Comparison of ENCODE assay signal across 31 mouse cellular contexts in genomic region chr15:103157585-103157984, GRCm38 (mm10). TPM values are rescaled to one million over a fixed set of nuclear protein-coding genes. Genes with fewer than 3 reads are reported as not detected.
DNase-seq lines count a peak whose midpoint lies in the region; TF ChIP-seq lines count a peak whose summit lies in the region.
"Had no signal": no experiment of that assay in that cellular context is flagged by ENCODE, and none has a peak within 500 bp of the region (broad histone marks: within the 10 kb centered on the region; RNA-seq: fewer than 3 reads in every experiment).

No protein-coding gene starts in this region.

- intact Hi-C loops in gastrocnemius, adult 2 months (cut with DNase I), result no loop called here

- H3K4me1 ChIP-seq in testis, adult 2 months (ENCODE audit: control insufficient read depth, insufficient read depth, low read length), result peaks cover 20% of the 10 kb centered on the region
- peaks cover 30% of the 10 kb centered on the region for H3K4me1 ChIP-seq in hindbrain, embryonic 10.5 days (replicated peaks)

- no peaks in the 10 kb centered on the region for H3K9me3 ChIP-seq in hindbrain, embryonic 10.5 days
- H3K9me3 ChIP-seq: embryonic facial prominence, embryonic 13.5 days; G1E; heart, embryonic 10.5 days; heart, embryonic 15.5 days; hindbrain, embryonic 12.5 days; intestine, embryonic 15.5 days; liver, embryonic 12.5 days; midbrain, embryonic 12.5 days; neural tube, embryonic 12.5 days; stomach, embryonic 15.5 days had no signal

- no peak for TF ChIP-seq POLR2A in testis, adult 2 months (IDR thresholded peaks at IDR 0.05; ENCODE audit: control insufficient read depth, low read depth, low read length)

- H3K27ac ChIP-seq in gastrocnemius, adult 2 months, result no peak overlapping the region
- H3K27ac ChIP-seq in testis, adult 2 months (ENCODE audit: control insufficient read depth, insufficient read depth, low read depth, low read length), result no peak overlapping the region
- H3K27ac ChIP-seq in hindbrain, embryonic 10.5 days, result no peak overlapping the region
- H3K27ac ChIP-seq: embryonic facial prominence, embryonic 13.5 days; heart, embryonic 10.5 days; heart, embryonic 15.5 days; hindbrain, postnatal 0 days; intestine, embryonic 15.5 days; left cerebral cortex, adult 2 months; liver, embryonic 12.5 days; midbrain, embryonic 12.5 days; neural tube, embryonic 12.5 days; stomach, embryonic 15.5 days had no signal

- no peaks in the 10 kb centered on the region for H3K27me3 ChIP-seq in testis, adult 2 months (ENCODE audit: control insufficient read depth, insufficient read depth, low read length)
- peaks cover 30% of the 10 kb centered on the region for H3K27me3 ChIP-seq in hindbrain, embryonic 10.5 days (ENCODE audit: insufficient read depth, poor library complexity, severe bottlenecking)
- H3K27me3 ChIP-seq: intestine, embryonic 15.5 days; neural tube, embryonic 12.5 days; stomach, embryonic 15.5 days had no signal

- WGBS in hindbrain, embryonic 10.5 days, result 72% methylated on average over 10 of the region's 10 CpGs

- no peak overlapping the region for H3K4me3 ChIP-seq in gastrocnemius, adult 2 months
- H3K4me3 ChIP-seq in testis, adult 2 months (ENCODE audit: control insufficient read depth, low read depth, low read length), result peak overlapping the region; percentile 31
- H3K4me3 ChIP-seq in hindbrain, embryonic 10.5 days, result no peak overlapping the region
- H3K4me3 ChIP-seq: embryonic facial prominence, embryonic 13.5 days; heart, embryonic 10.5 days; heart, embryonic 15.5 days; hindbrain, embryonic 12.5 days; intestine, embryonic 15.5 days; left cerebral cortex, adult 2 months; liver, embryonic 12.5 days; midbrain, embryonic 12.5 days; myocyte; neural tube, embryonic 12.5 days; stomach, embryonic 15.5 days had no signal

- peak; percentile 61 for DNase-seq in gastrocnemius, adult 2 months
- no peak for DNase-seq in gastrocnemius, postnatal 10 days
- DNase-seq in layer of hippocampus, adult 8-10 months (ENCODE audit: low spot score in 2 of 2), result peak; percentile 45 to 56
- no peak for DNase-seq in layer of hippocampus, postnatal 14 days (ENCODE audit: low spot score in 2 of 2)
- no peak for DNase-seq in testis, postnatal 10 days (ENCODE audit: low spot score)
- DNase-seq in hindbrain, embryonic 10.5 days (ENCODE audit: low spot score), result no peak
- DNase-seq: adrenal gland, postnatal 10 days; cerebellum, adult 11-12 months; cerebellum, postnatal 10 days; heart, adult 11 months; kidney, adult 2 months; kidney, postnatal 36 days; left cerebral cortex, postnatal 4 days; liver, postnatal 0 days; lung, postnatal 36 days; thymus, adult 2 months; thymus, postnatal 4 days had no signal

- H3K36me3 ChIP-seq in testis, adult 2 months (ENCODE audit: control insufficient read depth, insufficient read depth, low read length), result no peaks in the 10 kb centered on the region
- peaks cover 4% of the 10 kb centered on the region; the same call in 1 of the 2 replicates for H3K36me3 ChIP-seq in hindbrain, embryonic 10.5 days
- H3K36me3 ChIP-seq: intestine, embryonic 15.5 days; midbrain, embryonic 12.5 days; stomach, embryonic 15.5 days had no signal

- no peak for TF ChIP-seq CTCF in gastrocnemius, adult 2 months (IDR thresholded peaks at IDR 0.05)
- no peak for TF ChIP-seq CTCF in testis, adult 2 months (IDR thresholded peaks at IDR 0.05; ENCODE audit: control insufficient read depth, insufficient read depth, insufficient replicate concordance, low read depth, low read length)

RNA-seq across cellular contexts. Expression of gene Smug1, which starts 9.3 kb away (rescaled TPM):
- total RNA-seq in gastrocnemius, adult 2 months (2021), result 10 to 100 TPM; 10.8 to 12.7 TPM
- 10 to 100 TPM; 10.5 to 12.2 TPM for total RNA-seq in gastrocnemius, postnatal 10 days (2021)
- 10 to 100 TPM; 13.2 to 21.6 (median 17.3) TPM for total RNA-seq in layer of hippocampus, adult 8-10 months (2022)
- total RNA-seq in layer of hippocampus, postnatal 14 days (2021), result 10 to 100 TPM; 14.5 to 15.4 TPM
- polyA plus RNA-seq in testis, adult 2 months (2012; rRNA removed), result 3.4 and 3.8 TPM in 2 replicates
- 24.3 TPM in 2 replicates for polyA plus RNA-seq in hindbrain, embryonic 10.5 days (2016; fragmentation: Nextera tagmentation; extraction: Ambion mirVana)

Comparison
In these comparisons a context has a peak if more than half of its experiments do, and no peak if none do; other contexts are left out.
1. DNase-seq: peak in gastrocnemius, adult 2 months (single experiment) and layer of hippocampus, adult 8-10 months (2 of 2); none in gastrocnemius, postnatal 10 days (single experiment), layer of hippocampus, postnatal 14 days (0 of 2), testis, postnatal 10 days (single experiment) and hindbrain, embryonic 10.5 days (single experiment).